Mouse (Mus musculus) stomach, embryonic 16.5 days (tissue): ENCODE results near the gene Naif1. TPM values are rescaled to one million over a fixed set of nuclear protein-coding genes. Genes with fewer than 3 reads are reported as not detected.

Experiments
- ATAC-seq: fragments of 200-750 bp; cut with Nextera tagmentation; 2 replicates; pipeline ENCODE4 v1.8.0; 2017; ENCODE audit warnings: moderate number of reproducible peaks, moderate TSS enrichment; ENCODE audit not compliant: insufficient read depth, low FRiP score
- H3K27ac ChIP-seq: fragments of 300-500 bp; sonication (generic); 2 replicates; pipeline ENCODE4 v1.5.1; 2014; ENCODE audit warnings: low read length
- H3K27me3 ChIP-seq: fragments of 300-500 bp; sonication (generic); 2 replicates; pipeline ENCODE4 v1.6.1; 2014; ENCODE audit warnings: low read length, control low read depth, mixed read lengths; ENCODE audit not compliant: control insufficient read depth, insufficient read depth
- H3K36me3 ChIP-seq: fragments of 300-500 bp; sonication (generic); 2 replicates; pipeline ENCODE4 v1.6.1; 2014; ENCODE audit warnings: low read length; ENCODE audit not compliant: control insufficient read depth, insufficient read depth
- H3K4me1 ChIP-seq: fragments of 300-500 bp; sonication (generic); 2 replicates; pipeline ENCODE4 v1.6.1; 2014; ENCODE audit warnings: low read length, control low read depth, mixed read lengths; ENCODE audit not compliant: control insufficient read depth, insufficient read depth
- H3K4me2 ChIP-seq: fragments of 300-500 bp; sonication (generic); 2 replicates; pipeline ENCODE4 v1.6.1; 2014; ENCODE audit warnings: low read depth, low read length, mixed read lengths
- H3K4me3 ChIP-seq: fragments of 300-500 bp; sonication (generic); replicated peaks from 2 replicates; pipeline ENCODE4 v1.5.1; 2014; ENCODE audit warnings: mild to moderate bottlenecking, low read length
- H3K9ac ChIP-seq: fragments of 300-500 bp; sonication (generic); 2 replicates; pipeline ENCODE4 v1.6.1; 2014; ENCODE audit warnings: low read length
- H3K9me3 ChIP-seq: fragments of 300-500 bp; sonication (generic); replicated peaks from 2 replicates; pipeline ENCODE4 v1.6.1; 2016; ENCODE audit warnings: low read length, control low read depth; ENCODE audit not compliant: control insufficient read depth
- WGBS: fragments of 180-500 bp; shearing (Covaris S2); extraction: QIAGEN DNeasy Blood & Tissue Kit; methylation state at CpG from one replicate; pipeline ENCODE4 v1.1.7; 2014; 5-methylcytosine and 5-hydroxymethylcytosine counted together
- polyA plus RNA-seq: library from polyadenylated mRNA; unstranded; fragments of >200 nt; fragmentation: Nextera tagmentation; extraction: Ambion mirVana; gene quantifications from 2 replicates; pipeline ENCODE4 v1.2.1, GENCODE M21; 2015

The Naif1 gene
- polyA plus RNA-seq, result 5.1 and 5.7 TPM in 2 replicates

DNA sequence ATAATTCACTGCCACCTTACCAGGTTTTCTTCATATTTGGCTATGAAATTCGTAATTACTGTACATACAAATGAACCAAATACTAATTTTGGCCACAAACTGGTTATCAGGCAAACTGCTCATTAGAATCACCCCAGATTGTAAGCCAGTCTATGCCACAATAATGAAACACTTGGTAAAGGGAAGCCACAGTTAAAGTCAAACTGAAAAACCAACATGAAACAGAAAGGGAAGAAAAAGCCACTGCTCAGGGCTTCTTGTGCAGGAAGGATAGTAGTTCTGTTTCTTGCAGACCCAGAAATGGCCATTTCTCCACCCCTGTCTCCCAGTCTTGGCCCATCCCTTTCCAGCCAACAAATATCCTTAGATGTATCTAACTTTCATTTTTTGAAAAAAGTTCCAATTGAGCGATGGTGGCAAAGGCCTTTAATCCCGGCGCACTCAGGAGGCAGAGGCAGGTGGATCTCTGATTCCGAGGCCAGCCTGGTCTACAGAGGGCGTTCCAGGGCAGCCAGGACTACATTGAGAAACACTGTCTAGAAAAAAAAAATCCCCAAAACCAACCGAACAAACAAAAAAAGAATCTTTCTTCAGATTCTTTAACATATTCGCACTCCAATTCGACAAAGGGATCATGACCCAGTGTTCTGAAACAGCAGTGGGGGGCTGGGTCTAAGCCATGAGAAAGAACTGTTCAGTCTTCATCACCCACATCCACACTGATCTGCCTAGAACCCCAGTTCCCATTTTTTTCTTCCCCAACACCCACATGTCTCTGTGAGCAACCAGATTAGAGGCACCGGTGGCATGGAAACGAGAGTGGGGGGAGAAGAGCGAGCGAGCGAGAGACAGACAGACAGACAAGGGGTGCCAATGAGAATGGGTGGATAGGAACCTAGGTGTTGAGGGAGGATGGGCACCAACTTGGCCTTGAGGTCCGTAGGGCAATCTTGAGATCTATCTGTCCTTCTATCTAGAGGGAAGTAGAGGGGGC is at the start of gene Naif1:
Gene Naif1, plus strand, starts transcription at position 697 of the 994 bp plus-strand sequence.
- H3K4me1 ChIP-seq, result peaks cover 41% of the 10 kb centered on the region
- H3K4me2 ChIP-seq, result peak within 1 kb of the TSS; percentile 95
- H3K27ac ChIP-seq, result peak within 1 kb of the TSS; percentile 99
- H3K27me3 ChIP-seq, result no peaks in the 10 kb centered on the region
- peak within 1 kb of the TSS; percentile 86 for H3K9ac ChIP-seq
- ATAC-seq, result no peak
- H3K4me3 ChIP-seq, result peak within 1 kb of the TSS; percentile 75
- H3K9me3 ChIP-seq, result no peaks in the 10 kb centered on the region
- H3K36me3 ChIP-seq, result no peaks in the 10 kb centered on the region
- WGBS, result 75% methylated on average over 15 of the region's 15 CpGs

DNA sequence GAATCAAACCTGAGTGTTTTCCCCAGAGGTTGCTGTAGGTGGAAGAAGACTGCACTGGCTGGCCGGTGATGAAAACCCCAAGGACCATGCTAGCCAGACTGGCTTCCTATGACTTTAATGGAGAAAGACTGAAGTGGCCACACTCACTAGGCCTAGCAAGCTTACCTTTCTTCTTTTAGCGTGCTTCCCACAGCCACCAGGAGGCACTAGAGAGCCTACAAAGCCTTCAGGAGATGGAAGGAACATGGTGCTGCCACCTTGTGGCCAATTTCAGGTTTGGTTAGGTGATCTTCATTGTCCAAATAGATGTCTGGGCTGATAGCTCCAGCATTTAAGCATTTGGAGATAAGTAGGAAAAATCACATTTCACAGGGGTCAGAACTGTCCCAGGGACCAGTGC is 45.6 kb upstream of the Naif1 start:
- ATAC-seq, result no peak

DNA sequence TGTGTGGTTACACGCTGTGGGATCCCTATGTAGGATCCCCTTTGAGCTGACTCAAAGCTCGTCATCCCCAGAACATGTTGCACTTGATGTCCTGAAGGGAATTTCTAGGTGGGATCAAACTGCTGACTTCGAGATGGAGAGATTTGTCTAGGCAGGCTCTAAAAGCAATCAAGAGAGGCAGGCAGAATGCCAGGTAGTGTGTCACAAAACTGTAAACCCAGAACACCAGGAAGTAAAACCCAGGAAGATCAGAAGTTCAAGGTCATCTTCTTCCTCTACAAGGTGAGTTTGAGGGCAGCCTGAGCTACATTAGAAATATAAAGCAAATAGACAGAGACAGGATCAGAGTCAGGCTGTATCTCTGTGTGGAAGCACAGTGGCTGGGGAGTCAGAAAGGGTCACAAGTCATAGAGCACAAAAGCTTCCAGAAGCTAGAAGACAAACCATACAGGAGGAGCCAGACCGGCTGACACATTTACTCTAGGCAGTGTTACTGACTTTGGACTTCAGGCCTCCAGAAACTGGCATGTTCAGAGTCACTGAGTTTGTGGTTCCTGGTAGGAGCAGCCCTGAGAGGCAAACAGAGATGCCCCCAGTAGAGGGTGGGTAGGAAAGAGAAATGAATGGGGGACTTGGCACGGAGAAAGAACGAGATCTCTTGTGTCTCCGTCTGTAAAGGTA is 43.0 kb upstream of the Naif1 start:
- H3K9me3 ChIP-seq, result no peaks in the 10 kb centered on the region
- no peak overlapping the region for H3K4me3 ChIP-seq
- ATAC-seq, result no peak
- no peak overlapping the region for H3K4me2 ChIP-seq
- peaks cover 3% of the 10 kb centered on the region; the same call in 1 of the 2 replicates for H3K36me3 ChIP-seq
- H3K27ac ChIP-seq, result no peak overlapping the region
- no peaks in the 10 kb centered on the region for H3K27me3 ChIP-seq
- no peak overlapping the region for H3K9ac ChIP-seq
- WGBS, result 75% methylated on average over 7 of the region's 7 CpGs
- peaks cover 5% of the 10 kb centered on the region; the same call in 1 of the 2 replicates for H3K4me1 ChIP-seq

More for the DNA sequence above, 45.6 kb upstream of the Naif1 start:
- no peak overlapping the region for H3K9ac ChIP-seq
- H3K27ac ChIP-seq, result no peak overlapping the region
- 21% methylated on average over 2 of the region's 2 CpGs for WGBS
- H3K9me3 ChIP-seq, result no peaks in the 10 kb centered on the region
- peaks cover 5% of the 10 kb centered on the region; the same call in 1 of the 2 replicates for H3K4me1 ChIP-seq
- H3K4me3 ChIP-seq, result no peak overlapping the region
- no peaks in the 10 kb centered on the region for H3K27me3 ChIP-seq
- H3K36me3 ChIP-seq, result peaks cover 6% of the 10 kb centered on the region; the same call in 1 of the 2 replicates
- H3K4me2 ChIP-seq, result no peak overlapping the region

DNA sequence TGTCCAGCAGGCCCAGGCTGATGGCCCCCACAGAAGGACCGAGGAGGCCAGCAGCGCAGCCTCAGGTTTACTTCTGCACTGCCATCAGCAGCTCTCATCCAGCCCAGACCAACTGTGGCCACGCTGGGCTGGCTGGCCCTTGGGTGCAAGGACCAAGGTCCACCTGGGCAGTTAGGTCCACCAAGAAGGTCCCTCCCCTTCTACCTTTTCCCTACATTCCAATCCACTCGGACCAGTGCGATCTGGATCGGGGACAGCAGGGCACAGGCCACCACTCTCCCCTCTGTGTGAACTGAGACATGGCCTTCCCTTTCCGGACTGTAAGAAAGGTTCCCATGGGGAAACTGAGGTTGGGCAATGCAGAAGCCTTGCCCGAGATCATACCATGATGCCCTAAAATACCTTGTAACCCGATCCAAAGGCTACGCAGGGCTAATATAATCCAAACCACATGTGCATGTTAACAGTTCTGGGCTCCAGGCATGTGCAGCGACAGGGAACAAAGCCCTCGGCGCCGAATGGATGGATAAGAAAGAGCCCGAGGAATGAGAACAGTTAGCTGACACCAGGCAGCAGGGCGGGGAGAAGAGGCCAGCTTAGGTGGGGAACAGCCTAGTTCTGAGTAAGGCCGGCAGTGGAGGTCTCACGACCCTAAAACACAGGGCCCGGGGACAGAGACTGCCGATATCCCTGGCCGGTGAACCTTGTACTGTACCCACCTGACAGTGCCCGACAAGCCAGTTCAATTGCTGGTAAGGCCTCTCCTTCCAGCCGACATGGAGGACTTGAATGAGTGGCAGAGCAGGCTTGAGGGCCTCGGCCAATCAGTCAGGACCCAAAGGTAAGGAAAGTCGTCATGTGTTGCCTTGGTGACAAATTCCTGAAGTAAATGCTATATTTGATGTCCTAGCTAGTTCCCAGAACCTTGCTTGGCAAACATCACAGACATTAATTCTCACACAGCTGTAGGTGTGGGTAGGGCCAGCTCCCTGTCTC is 41.5 kb upstream of the Naif1 start:
- Histone ChIP-seq H3K9ac (0 out of 2 replicates have a peak overlapping the region, but pooled peaks have one; percentile 21), H3K4me1 (peaks cover 5% of the 10 kb centered on the region; the same call in 1 of the 2 replicates), H3K27ac (no peak overlapping the region), H3K4me2 (no peak overlapping the region), H3K27me3 (no peaks in the 10 kb centered on the region), H3K9me3 (no peaks in the 10 kb centered on the region), H3K36me3 (no peaks in the 10 kb centered on the region), H3K4me3 (no peak overlapping the region)
- 62% methylated on average over 25 of the region's 25 CpGs for WGBS
- peak; percentile 49; the same call in 1 of the 2 replicates for ATAC-seq

DNA sequence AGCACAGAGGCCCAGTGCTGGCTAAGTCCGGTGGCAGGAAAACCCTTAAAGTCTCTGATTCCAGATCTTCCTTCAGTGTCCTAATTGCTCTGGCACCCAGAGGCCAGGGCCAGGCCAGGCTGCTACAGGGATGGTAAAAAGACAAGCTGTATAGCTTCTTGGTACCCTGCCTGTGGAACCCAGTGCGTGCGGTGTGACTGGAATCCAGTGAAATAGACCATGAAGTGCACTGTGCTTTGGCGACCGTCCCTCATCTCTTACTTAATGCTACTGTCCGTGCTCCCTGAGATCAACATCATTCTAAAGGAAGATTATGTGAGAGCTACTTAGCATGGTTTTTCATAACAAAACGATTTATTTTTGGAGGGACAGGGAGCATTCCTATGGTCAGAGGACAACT is 38.9 kb upstream of the Naif1 start:
- WGBS, result 82% methylated on average over 7 of the region's 7 CpGs
- no peaks in the 10 kb centered on the region for H3K9me3 ChIP-seq
- H3K36me3 ChIP-seq, result peaks cover 7% of the 10 kb centered on the region; the same call in 1 of the 2 replicates
- no peak for ATAC-seq
- H3K4me2 ChIP-seq, result no peak overlapping the region
- peaks cover 5% of the 10 kb centered on the region for H3K4me1 ChIP-seq
- H3K9ac ChIP-seq, result no peak overlapping the region
- H3K27ac ChIP-seq, result no peak overlapping the region
- no peak overlapping the region for H3K4me3 ChIP-seq
- H3K27me3 ChIP-seq, result no peaks in the 10 kb centered on the region

DNA sequence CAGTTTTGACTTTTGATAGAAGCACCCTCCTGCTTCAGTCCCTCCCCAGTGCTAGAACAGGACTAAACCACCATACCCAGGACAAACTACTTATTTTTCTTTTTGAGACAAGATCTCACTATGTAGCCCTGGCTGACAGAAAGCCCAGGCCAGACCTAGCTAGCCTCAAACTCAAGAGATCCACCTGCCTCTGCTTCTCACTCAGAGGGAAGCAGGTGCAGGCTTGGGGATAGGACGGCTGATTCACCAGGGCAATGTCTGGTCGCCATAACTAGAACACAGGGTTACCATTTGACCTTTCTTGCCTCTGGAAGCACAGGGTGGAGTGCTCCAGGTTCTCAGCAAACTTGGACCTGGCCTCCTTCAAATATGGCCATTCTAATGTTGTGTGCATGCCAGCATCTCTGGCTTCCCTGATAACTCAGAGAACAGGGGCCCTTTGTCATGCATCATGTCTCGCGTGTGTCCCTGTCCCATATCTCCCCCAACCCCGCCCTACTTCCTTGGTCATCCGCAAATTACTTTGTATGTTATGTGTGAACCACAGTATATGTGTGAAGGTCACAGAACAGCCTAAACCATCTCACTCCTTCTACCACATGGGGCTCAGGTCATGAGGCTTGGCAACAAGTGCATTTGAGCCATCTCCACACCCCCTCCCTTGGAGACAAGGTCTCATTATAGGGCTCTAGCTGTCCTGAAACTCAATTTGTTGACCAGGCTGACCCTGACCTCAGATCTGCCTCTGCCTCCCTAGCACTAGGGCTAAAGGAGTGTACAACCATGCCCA is 37.3 kb upstream of the Naif1 start:
- no peak overlapping the region for H3K27ac ChIP-seq
- H3K9me3 ChIP-seq, result no peaks in the 10 kb centered on the region
- H3K27me3 ChIP-seq, result no peaks in the 10 kb centered on the region
- peaks cover 5% of the 10 kb centered on the region for H3K4me1 ChIP-seq
- peaks cover 12% of the 10 kb centered on the region; the same call in 1 of the 2 replicates for H3K36me3 ChIP-seq
- 86% methylated on average over 6 of the region's 6 CpGs for WGBS
- H3K4me3 ChIP-seq, result no peak overlapping the region
- no peak overlapping the region for H3K4me2 ChIP-seq
- ATAC-seq, result no peak
- no peak overlapping the region for H3K9ac ChIP-seq

DNA sequence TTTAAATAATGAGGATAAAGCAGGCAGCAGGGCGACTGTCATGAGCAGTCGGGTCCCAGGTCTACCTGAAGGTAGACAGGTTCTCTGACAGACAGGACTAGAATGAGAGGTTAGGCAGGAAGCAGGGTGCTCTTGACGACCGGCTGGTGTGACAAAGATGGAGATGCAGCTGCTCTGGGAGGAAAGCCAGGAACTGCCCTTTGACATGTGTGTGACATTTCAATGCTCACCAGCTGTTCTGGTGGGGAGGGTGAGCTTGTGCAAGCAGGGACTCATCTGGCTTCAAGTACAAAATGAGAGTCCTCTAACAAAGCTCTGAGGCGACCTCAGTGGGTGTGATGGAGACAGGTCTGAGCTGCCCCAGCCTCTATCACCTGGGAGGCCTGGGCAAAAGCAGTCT is 36.3 kb upstream of the Naif1 start:
- no peaks in the 10 kb centered on the region for H3K9me3 ChIP-seq
- H3K9ac ChIP-seq, result no peak overlapping the region
- no peaks in the 10 kb centered on the region for H3K27me3 ChIP-seq
- no peak overlapping the region for H3K4me2 ChIP-seq
- peaks cover 12% of the 10 kb centered on the region; the same call in 1 of the 2 replicates for H3K36me3 ChIP-seq
- H3K4me3 ChIP-seq, result no peak overlapping the region
- ATAC-seq, result no peak
- 42% methylated on average over 5 of the region's 5 CpGs for WGBS
- no peak overlapping the region for H3K27ac ChIP-seq
- H3K4me1 ChIP-seq, result peaks cover 1% of the 10 kb centered on the region

DNA sequence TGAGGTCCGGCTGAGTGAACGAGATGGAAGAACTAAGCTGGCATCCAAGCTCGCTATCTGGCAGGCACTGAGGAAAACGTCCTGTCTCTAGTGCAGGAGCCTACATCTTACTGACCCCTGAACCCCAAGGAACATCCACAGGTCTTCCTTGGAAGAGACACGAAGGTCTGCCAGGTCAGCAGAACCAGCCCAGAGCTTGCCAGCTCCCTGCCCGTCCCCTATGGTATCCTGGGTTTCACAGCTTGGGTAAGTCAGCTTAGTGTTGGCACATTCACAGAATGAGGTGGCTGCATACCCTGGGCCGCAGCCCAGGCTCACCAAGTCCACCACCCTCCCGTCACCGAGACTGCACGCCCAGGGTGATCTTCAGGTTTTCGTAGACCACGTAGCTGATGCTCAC is 34.5 kb upstream of the Naif1 start:
- Histone ChIP-seq H3K4me2 (no peak overlapping the region), H3K27me3 (no peaks in the 10 kb centered on the region), H3K27ac (no peak overlapping the region), H3K9me3 (no peaks in the 10 kb centered on the region), H3K4me1 (no peaks in the 10 kb centered on the region; the same call in 1 of the 2 replicates), H3K36me3 (peaks cover 19% of the 10 kb centered on the region; the same call in 1 of the 2 replicates), H3K4me3 (no peak overlapping the region), H3K9ac (no peak overlapping the region)
- ATAC-seq, result no peak
- WGBS, result 94% methylated on average over 12 of the region's 12 CpGs
